Mouse (Mus musculus) gastrocnemius, postnatal 36 days (tissue): Measurements from ENCODE around the gene Nkd1. TPM values are rescaled to one million over a fixed set of nuclear protein-coding genes. Genes with fewer than 3 reads are reported as not detected.

ENCODE experiments used
- DNase-seq, 2 experiments: peaks; one replicate each; pipeline ENCODE4 v3.0.0; 2022
- intact Hi-C: fragments of 180-260 bp; cut with DNase I; formaldehyde crosslinking; loops from one replicate; pipeline ENCODE4 v1.15.1; 2025
- total RNA-seq, 2 experiments: library from RNA; stranded (reverse); gene quantifications; 2 replicates each; pipeline ENCODE4 v1.2.3; 2021

The Nkd1 gene
- total RNA-seq, 2 experiments from 2014 or later, result 1.7 to 1.8 TPM

GRCm38 (mm10) chr8:88537081-88537480, 15.9 kb downstream of the Nkd1 start:
- no peak for DNase-seq
- intact Hi-C loops, result no loop called here

GRCm38 (mm10) chr8:88537998-88538975, 17.1 kb downstream of the Nkd1 start:
- intact Hi-C loops, result no loop called here
- no peak for DNase-seq

- intact Hi-C loops, result no loop called here
- no peak for DNase-seq
Measured at GRCm38 (mm10) chr8:88538976-88539371, 17.8 kb downstream of the Nkd1 start.

GRCm38 (mm10) chr8:88539963-88540362, 18.8 kb downstream of the Nkd1 start:
- no peak for DNase-seq
- intact Hi-C loops, result no loop called here

GRCm38 (mm10) chr8:88542596-88543213, 21.6 kb downstream of the Nkd1 start:
- intact Hi-C loops, result no loop called here
- no peak for DNase-seq

GRCm38 (mm10) chr8:88544677-88545076, 23.5 kb downstream of the Nkd1 start:
- intact Hi-C loops, result no loop called here
- no peak for DNase-seq

GRCm38 (mm10) chr8:88545441-88545840, 24.3 kb downstream of the Nkd1 start:
- DNase-seq, result no peak
- intact Hi-C loops, result no loop called here

GRCm38 (mm10) chr8:88546032-88546732, 25.0 kb downstream of the Nkd1 start:
- no peak for DNase-seq
- intact Hi-C loops, result no loop called here

- intact Hi-C loops, result no loop called here
- peak; percentile 62 to 70 for DNase-seq
Measured at GRCm38 (mm10) chr8:88555669-88556068, 34.5 kb downstream of the Nkd1 start.

GRCm38 (mm10) chr8:88559985-88560473, 38.9 kb downstream of the Nkd1 start:
- intact Hi-C loops, result no loop called here

GRCm38 (mm10) chr8:88561402-88561801, 40.2 kb downstream of the Nkd1 start:
- DNase-seq, result no peak
- intact Hi-C loops, result no loop called here

More at GRCm38 (mm10) chr8:88559985-88560473, 38.9 kb downstream of the Nkd1 start:
- no peak for DNase-seq

GRCm38 (mm10) chr8:88564256-88564903, 43.2 kb downstream of the Nkd1 start:
- intact Hi-C loops, result no loop called here
- DNase-seq, result no peak

GRCm38 (mm10) chr8:88566119-88566518, 45.0 kb downstream of the Nkd1 start:
- intact Hi-C loops, result loop anchor here (5.0 kb wide), 1 partner anchor 56 kb away; no protein-coding TSS in a partner anchor
- DNase-seq, result no peak

GRCm38 (mm10) chr8:88567314-88568121, 46.4 kb downstream of the Nkd1 start:
- no peak for DNase-seq
- intact Hi-C loops, result loop anchor here (5.0 kb wide), 1 partner anchor 55 kb away; no protein-coding TSS in a partner anchor

GRCm38 (mm10) chr8:88568211-88568610, 47.1 kb downstream of the Nkd1 start:
- DNase-seq, result no peak
- intact Hi-C loops, result loop anchor here (5.0 kb wide), 1 partner anchor 54 kb away; no protein-coding TSS in a partner anchor

- no peak for DNase-seq
- intact Hi-C loops, result loop anchor here (5.0 kb wide), 1 partner anchor 53 kb away; no protein-coding TSS in a partner anchor
Measured at GRCm38 (mm10) chr8:88569366-88569765, 48.2 kb downstream of the Nkd1 start.

- intact Hi-C loops, result no loop called here
Measured at GRCm38 (mm10) chr8:88570293-88570998, 49.3 kb downstream of the Nkd1 start.

GRCm38 (mm10) chr8:88571434-88572184, 50.5 kb downstream of the Nkd1 start:
- intact Hi-C loops, result no loop called here
- no peak for DNase-seq

More at GRCm38 (mm10) chr8:88570293-88570998, 49.3 kb downstream of the Nkd1 start:
- no peak for DNase-seq
